Mouse (Mus musculus) embryonic facial prominence, embryonic 15.5 days (tissue): Measurements from ENCODE around the gene A730071L15Rik. TPM values are rescaled to one million over a fixed set of nuclear protein-coding genes. Genes with fewer than 3 reads are reported as not detected.
A peak's percentile ranks its signal among the peaks of the same experiment; 100 is the strongest.

Experiments
- ATAC-seq: fragments of 200-750 bp; cut with Nextera tagmentation; 2 replicates; pipeline ENCODE4 v1.8.0; 2017; ENCODE audit warnings: low read depth, moderate TSS enrichment; ENCODE audit not compliant: insufficient number of reproducible peaks, low FRiP score, low TSS enrichment
- H3K27ac ChIP-seq: fragments of 300-500 bp; sonication (generic); replicated peaks from 2 replicates; pipeline ENCODE4 v1.5.1; 2015; ENCODE audit warnings: mild to moderate bottlenecking, inconsistent platforms
- H3K27me3 ChIP-seq: fragments of 300-500 bp; sonication (generic); 2 replicates; pipeline ENCODE4 v1.6.1; 2015; ENCODE audit warnings: inconsistent platforms
- H3K36me3 ChIP-seq: fragments of 300-500 bp; sonication (generic); 2 replicates; pipeline ENCODE4 v1.6.1; 2015; ENCODE audit warnings: mild to moderate bottlenecking, inconsistent platforms
- H3K4me1 ChIP-seq: fragments of 300-500 bp; sonication (generic); 2 replicates; pipeline ENCODE4 v1.6.1; 2015; ENCODE audit warnings: inconsistent platforms
- H3K4me2 ChIP-seq: fragments of 300-500 bp; sonication (generic); replicated peaks from 2 replicates; pipeline ENCODE4 v1.6.1; 2015; ENCODE audit warnings: mild to moderate bottlenecking, inconsistent platforms
- H3K4me3 ChIP-seq: fragments of 300-500 bp; sonication (generic); replicated peaks from 2 replicates; pipeline ENCODE4 v1.5.1; 2015; ENCODE audit warnings: mild to moderate bottlenecking, inconsistent platforms
- H3K9ac ChIP-seq: fragments of 300-500 bp; sonication (generic); 2 replicates; pipeline ENCODE4 v1.6.1; 2015; ENCODE audit warnings: inconsistent platforms
- H3K9me3 ChIP-seq: fragments of 300-500 bp; sonication (generic); replicated peaks from 2 replicates; pipeline ENCODE4 v1.6.1; 2016; ENCODE audit warnings: inconsistent platforms
- WGBS: fragments of 180-500 bp; shearing (Covaris S2); methylation state at CpG from one replicate; pipeline ENCODE4 v1.1.7; 2015; 5-methylcytosine and 5-hydroxymethylcytosine counted together
- polyA plus RNA-seq: library from polyadenylated mRNA; unstranded; fragments of >200 nt; fragmentation: Nextera tagmentation; extraction: Ambion mirVana; gene quantifications from 2 replicates; pipeline ENCODE4 v1.2.1, GENCODE M21; 2015

A730071L15Rik gene
- polyA plus RNA-seq, 1 experiment from 2014 or later: 0.43 TPM

DNA sequence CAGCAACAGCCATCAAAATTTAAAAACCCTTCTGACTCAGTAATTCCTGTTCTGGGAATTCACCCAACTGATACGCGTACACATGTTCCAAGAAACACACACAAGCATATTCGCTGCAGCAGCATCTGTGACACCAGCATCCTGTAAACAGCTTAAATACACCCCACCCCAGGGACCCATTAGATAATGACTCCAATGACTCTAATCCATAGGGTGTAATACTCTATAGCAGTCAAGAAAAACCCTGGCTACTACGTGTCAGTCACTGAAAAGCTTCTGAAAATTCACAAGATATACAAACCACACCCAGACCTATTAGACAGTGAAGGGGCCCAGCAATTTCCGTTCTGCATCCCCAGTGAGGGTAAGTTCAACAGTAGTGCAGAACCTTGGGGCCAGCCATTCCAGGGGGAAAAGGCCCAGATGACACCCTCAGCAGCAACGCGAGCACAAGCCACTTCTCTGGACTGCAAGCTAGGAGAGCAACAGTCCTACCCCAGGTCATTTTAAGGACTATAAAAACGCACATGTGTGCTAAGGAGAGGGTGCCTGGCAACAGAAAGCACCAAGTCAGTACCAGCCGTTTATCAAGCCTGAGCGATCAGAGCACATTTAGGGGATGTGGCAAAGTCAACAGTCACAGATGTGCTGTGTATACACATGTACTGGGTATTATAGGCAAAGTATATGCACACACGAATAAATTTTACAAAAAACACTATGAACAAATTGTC, 15.5 kb upstream of the A730071L15Rik start:
- Histone ChIP-seq H3K9ac (no peak overlapping the region), H3K4me3 (no peak overlapping the region), H3K9me3 (no peaks in the 10 kb centered on the region), H3K4me1 (peaks cover 9% of the 10 kb centered on the region; the same call in 1 of the 2 replicates), H3K4me2 (no peak overlapping the region), H3K27me3 (no peaks in the 10 kb centered on the region), H3K36me3 (peaks cover 7% of the 10 kb centered on the region), H3K27ac (no peak overlapping the region)
- ATAC-seq: no peak
- WGBS: 62% methylated on average over 11 of the region's 11 CpGs

DNA sequence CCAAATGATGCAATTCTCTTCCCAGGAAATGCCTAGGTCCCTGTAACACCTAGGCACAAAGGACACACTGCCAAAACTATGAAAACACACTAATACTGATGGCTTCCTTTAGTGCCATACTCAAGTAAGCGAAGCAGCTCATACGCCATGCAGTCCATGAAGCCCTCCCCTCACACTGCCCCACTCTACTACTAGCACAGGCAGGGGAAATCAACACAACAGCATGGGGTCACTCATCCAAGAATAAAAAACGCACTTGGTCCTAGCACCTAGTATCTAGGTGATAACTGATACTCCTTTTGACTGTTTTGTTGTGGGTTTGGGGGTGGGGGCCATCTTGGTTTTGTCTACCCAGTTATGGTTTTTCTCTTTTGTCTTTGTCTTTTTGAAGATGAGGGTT, 12.4 kb upstream of the A730071L15Rik start:
- no peak overlapping the region for H3K9ac ChIP-seq
- peaks cover 17% of the 10 kb centered on the region for H3K36me3 ChIP-seq
- no peaks in the 10 kb centered on the region for H3K9me3 ChIP-seq
- no peak overlapping the region for H3K4me2 ChIP-seq
- no peaks in the 10 kb centered on the region for H3K27me3 ChIP-seq
- H3K27ac ChIP-seq: no peak overlapping the region
- H3K4me3 ChIP-seq: no peak overlapping the region
- 0 out of 2 replicates have a peak, but pooled peaks cover 9% of the 10 kb centered on the region for H3K4me1 ChIP-seq
- ATAC-seq: no peak
- WGBS: 86% methylated on average over 3 of the region's 3 CpGs

DNA sequence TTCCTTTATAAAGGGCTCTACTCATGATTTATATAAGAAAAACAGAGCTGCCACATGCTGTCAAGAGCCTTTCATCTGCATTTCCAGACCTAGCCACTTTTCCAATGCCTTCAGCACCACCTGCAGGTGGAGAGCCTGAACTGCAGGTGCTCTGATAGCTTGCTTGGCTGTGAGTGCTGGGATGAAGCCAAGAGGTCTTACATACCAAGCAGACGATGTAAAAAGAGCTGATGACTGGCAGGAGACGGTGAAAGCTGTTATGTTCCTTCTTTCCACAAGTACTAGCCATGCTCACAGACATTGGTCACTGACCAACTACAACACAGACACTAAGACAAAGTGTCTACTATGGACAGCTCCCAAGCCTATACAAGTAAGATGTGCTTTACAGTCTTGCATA, 12.0 kb upstream of the A730071L15Rik start:
- 2% methylated on average over 2 of the region's 2 CpGs for WGBS
- 0 out of 2 replicates have a peak, but pooled peaks cover 9% of the 10 kb centered on the region for H3K4me1 ChIP-seq
- H3K27me3 ChIP-seq: no peaks in the 10 kb centered on the region
- ATAC-seq: no peak
- H3K9ac ChIP-seq: no peak overlapping the region
- H3K27ac ChIP-seq: no peak overlapping the region
- H3K4me3 ChIP-seq: no peak overlapping the region
- H3K36me3 ChIP-seq: peaks cover 20% of the 10 kb centered on the region
- no peak overlapping the region for H3K4me2 ChIP-seq
- no peaks in the 10 kb centered on the region for H3K9me3 ChIP-seq

DNA sequence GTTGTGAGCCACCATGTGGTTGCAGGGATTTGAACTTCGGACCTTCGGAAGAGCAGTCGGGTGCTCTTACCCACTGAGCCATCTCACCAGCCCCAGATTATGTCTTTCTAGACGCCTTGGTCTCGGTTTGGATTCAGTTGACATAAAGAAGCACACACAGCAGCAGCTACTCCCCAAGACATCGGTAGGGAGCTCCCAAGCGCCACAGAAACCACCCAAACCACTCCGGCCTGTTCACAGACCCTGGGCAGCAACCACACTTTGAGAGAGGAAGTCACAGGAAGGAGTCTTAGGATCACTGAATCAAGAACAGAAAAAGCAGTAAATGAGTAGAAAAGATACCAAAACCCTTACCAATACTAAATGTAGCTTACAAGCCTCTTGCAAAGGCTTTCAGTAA, 3.0 kb upstream of the A730071L15Rik start:
- no peaks in the 10 kb centered on the region for H3K9me3 ChIP-seq
- 90% methylated on average over 8 of the region's 8 CpGs for WGBS
- no peak overlapping the region for H3K4me3 ChIP-seq
- ATAC-seq: no peak
- H3K27ac ChIP-seq: no peak overlapping the region
- H3K4me1 ChIP-seq: peaks cover 20% of the 10 kb centered on the region
- no peak overlapping the region for H3K4me2 ChIP-seq
- H3K36me3 ChIP-seq: peaks cover 8% of the 10 kb centered on the region
- no peaks in the 10 kb centered on the region for H3K27me3 ChIP-seq
- no peak overlapping the region for H3K9ac ChIP-seq

DNA sequence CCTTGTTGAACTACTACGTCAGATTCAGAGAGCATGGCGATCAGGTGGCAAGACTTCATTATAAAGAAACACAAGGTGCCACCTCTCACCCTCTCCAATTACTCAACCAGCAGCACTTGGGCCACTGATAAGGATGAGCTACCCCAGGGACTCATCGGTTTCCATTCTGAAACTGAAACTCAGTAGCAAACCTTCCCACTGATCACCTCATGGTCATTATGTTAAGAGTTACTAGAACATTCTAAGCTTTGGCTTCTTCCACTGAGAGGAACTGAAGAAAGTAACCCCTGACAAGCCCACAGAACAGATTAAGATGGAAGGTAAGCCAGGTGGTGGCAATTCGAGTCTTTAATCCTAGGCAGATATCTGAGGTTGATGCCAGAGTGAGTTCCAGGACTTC, 1.4 kb upstream of the A730071L15Rik start:
- Histone ChIP-seq H3K27me3 (no peaks in the 10 kb centered on the region), H3K36me3 (no peaks in the 10 kb centered on the region), H3K4me1 (peaks cover 20% of the 10 kb centered on the region), H3K4me3 (peak overlapping the region; percentile 99; the same call in 1 of the 2 replicates), H3K9me3 (no peaks in the 10 kb centered on the region), H3K4me2 (peak overlapping the region; percentile 91; the same call in 1 of the 2 replicates), H3K27ac (no peak overlapping the region), H3K9ac (no peak overlapping the region)
- no peak for ATAC-seq
- 90% methylated on average over 4 of the region's 4 CpGs for WGBS

DNA sequence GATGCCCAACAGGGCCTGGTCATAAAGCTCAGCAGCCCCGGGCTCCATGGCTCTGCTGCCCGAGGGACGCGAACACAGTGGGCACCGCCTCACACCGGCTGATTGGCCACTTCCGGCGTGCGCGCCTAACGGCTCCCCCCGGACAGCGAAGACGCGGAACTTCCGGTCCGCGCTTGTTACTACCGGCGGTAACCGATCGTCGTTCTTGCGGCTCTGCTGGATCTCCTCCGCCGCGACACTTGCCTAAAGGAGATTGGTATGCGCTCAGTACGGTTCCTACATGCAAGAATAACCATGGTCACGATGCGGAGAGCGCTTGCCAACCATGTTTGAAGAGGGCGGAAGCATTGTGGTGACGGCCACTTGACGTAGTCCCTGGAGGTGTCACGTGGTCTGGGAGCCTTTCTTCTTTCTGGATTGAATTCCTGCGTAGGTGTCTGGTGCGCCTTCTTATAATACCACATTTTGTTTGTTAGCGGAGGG, 299 bp downstream of the A730071L15Rik start, which contains the start of gene Nudcd3:
TSS of gene Nudcd3 (minus strand) at position 329 of the 483 bp plus-strand sequence.
- no peaks in the 10 kb centered on the region for H3K36me3 ChIP-seq
- H3K4me3 ChIP-seq: peak within 1 kb of the TSS; percentile 99
- WGBS: under 1% methylated on average over 39 of the region's 39 CpGs
- no peaks in the 10 kb centered on the region for H3K9me3 ChIP-seq
- peak; percentile 91 for ATAC-seq
- peaks cover 20% of the 10 kb centered on the region for H3K4me1 ChIP-seq
- H3K27me3 ChIP-seq: no peaks in the 10 kb centered on the region
- peak within 1 kb of the TSS; percentile 99 for H3K27ac ChIP-seq
- H3K9ac ChIP-seq: peak within 1 kb of the TSS; percentile 90
- H3K4me2 ChIP-seq: peak within 1 kb of the TSS; percentile 91

DNA sequence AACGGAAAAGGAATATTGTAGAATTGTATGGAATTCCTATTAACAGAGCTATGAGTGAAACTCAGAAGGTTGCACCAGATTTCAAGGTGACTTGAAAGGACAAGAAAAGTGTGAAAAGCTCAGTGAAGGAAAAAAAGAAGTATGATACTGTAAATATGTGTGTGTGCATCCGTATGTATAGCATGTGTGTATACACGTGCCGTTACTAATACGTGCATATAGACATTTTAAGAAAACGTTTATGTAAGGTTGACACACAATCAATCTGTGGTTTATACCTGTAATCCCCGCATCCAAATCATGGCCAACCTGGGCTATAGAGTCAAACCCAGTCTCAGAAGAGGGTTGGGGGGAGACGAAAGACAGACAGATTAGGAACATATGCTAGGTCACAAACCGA, 741 bp downstream of the A730071L15Rik start:
- no peaks in the 10 kb centered on the region for H3K36me3 ChIP-seq
- ATAC-seq: no peak
- peak overlapping the region; percentile 99 for H3K4me3 ChIP-seq
- peaks cover 20% of the 10 kb centered on the region for H3K4me1 ChIP-seq
- peak overlapping the region; percentile 91 for H3K4me2 ChIP-seq
- WGBS: 17% methylated on average over 9 of the region's 9 CpGs
- H3K9me3 ChIP-seq: no peaks in the 10 kb centered on the region
- H3K9ac ChIP-seq: peak overlapping the region; percentile 90
- H3K27ac ChIP-seq: peak overlapping the region; percentile 99
- no peaks in the 10 kb centered on the region for H3K27me3 ChIP-seq

DNA sequence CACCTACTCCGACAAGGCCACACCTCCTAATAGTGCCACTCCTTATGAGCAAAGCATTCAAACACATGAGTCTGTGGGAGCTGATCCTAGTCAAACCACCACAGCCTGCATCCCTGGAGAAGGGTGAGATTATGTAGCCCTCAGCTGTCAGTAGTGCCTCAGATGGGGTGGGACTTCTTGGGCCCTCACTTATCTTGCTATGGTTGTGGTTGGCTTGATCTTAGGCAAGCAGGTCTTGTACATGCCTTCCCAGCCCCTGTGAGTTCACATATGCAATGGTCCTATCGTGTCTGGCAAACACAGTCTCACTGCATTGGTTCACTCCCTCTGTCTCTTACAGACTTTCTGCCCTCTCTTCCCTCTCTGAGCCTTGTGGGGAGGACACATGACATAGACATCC, 7.3 kb downstream of the A730071L15Rik start:
- no peaks in the 10 kb centered on the region for H3K36me3 ChIP-seq
- WGBS: 80% methylated on average over 2 of the region's 2 CpGs
- no peak overlapping the region for H3K4me3 ChIP-seq
- no peaks in the 10 kb centered on the region for H3K9me3 ChIP-seq
- H3K27ac ChIP-seq: no peak overlapping the region
- H3K9ac ChIP-seq: no peak overlapping the region
- ATAC-seq: no peak
- no peaks in the 10 kb centered on the region for H3K4me1 ChIP-seq
- no peaks in the 10 kb centered on the region for H3K27me3 ChIP-seq
- no peak overlapping the region for H3K4me2 ChIP-seq

DNA sequence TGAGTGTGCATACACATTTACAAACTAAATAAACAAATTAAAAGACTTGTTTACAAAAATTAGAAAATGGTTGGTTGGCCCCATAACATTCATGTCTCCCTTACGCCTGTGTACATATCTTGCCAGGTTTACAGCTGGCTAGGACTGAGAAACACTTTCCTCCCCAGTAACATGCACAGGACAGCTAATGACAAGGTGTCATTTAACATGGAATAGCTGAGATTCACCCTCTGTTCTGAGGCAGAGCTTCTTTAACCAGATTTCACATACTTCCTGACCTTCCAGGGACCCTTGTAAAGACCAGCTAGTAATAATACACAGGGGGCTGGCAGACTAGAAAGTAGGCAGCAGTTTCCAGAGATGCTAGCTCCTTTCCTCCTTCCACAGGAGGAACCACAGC, 8.3 kb downstream of the A730071L15Rik start:
- Histone ChIP-seq H3K36me3 (no peaks in the 10 kb centered on the region), H3K4me3 (no peak overlapping the region), H3K4me1 (no peaks in the 10 kb centered on the region), H3K27ac (no peak overlapping the region), H3K9me3 (no peaks in the 10 kb centered on the region), H3K27me3 (no peaks in the 10 kb centered on the region), H3K9ac (no peak overlapping the region), H3K4me2 (no peak overlapping the region)
- 81% methylated on average over 1 of the region's 1 CpGs for WGBS
- ATAC-seq: no peak

DNA sequence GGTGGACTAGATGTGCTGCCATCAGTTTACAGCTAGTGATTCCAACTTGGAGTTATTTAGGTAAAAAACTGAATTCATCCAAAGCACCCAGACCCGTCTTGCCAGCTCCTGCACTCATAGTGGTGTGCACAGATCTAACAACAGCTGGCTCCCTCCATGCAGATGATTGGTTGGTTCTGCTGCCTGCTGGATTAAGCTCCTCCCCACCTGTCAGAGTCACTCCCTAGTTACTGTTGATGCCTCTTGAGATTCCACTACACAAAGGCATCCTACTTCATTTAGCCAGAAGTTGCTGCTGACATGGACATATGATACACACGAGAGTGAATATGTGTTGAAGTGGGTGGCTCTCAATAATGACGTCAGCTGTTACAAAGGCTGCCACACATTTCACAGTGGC, 17.0 kb downstream of the A730071L15Rik start:
- Histone ChIP-seq H3K27me3 (no peaks in the 10 kb centered on the region), H3K27ac (no peak overlapping the region), H3K9me3 (no peaks in the 10 kb centered on the region), H3K4me1 (no peaks in the 10 kb centered on the region), H3K9ac (no peak overlapping the region), H3K4me2 (no peak overlapping the region), H3K4me3 (no peak overlapping the region), H3K36me3 (no peaks in the 10 kb centered on the region)
- ATAC-seq: no peak
- WGBS: 38% methylated on average over 3 of the region's 3 CpGs

DNA sequence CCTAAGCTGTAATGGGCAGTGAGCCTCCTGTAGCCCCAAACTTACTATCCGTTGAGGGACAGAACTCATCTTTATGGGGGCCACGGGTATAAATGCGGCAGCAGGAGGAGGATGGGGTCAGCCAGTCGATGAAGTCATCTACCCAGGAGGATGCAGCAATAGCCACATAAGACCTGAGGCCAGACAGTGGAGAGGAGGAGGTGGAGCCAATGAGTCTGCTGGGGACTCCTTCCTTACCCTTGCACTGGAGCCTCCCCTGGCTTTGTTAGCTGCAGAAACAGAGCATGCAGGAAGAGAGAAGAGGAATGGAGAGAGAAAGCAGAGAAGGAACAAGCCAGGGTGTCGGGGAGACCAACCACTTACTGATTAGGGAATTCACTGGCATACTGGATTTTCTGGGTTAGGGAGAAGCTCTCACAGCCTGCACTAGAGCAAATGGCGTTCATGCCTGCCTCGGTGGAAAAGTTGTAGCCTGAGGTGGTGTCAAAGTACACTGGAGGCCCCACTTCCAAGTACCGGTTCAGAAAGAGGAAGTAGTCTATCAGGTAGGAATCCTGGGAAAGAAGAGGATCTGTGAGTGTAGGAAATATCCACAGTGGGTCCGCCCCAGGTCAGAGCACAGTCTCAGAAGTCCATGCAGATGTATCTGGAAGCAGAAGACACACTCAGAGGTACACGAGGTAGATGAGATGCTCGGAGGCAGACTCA, 18.5 kb downstream of the A730071L15Rik start:
- Histone ChIP-seq H3K36me3 (no peaks in the 10 kb centered on the region), H3K27ac (no peak overlapping the region), H3K9me3 (no peaks in the 10 kb centered on the region), H3K9ac (no peak overlapping the region), H3K4me2 (no peak overlapping the region), H3K27me3 (no peaks in the 10 kb centered on the region), H3K4me3 (no peak overlapping the region), H3K4me1 (no peaks in the 10 kb centered on the region)
- ATAC-seq: no peak
- 74% methylated on average over 11 of the region's 11 CpGs for WGBS
